Mouse (Mus musculus): ENCODE measurements at regions not wholly inside any gene's neighbourhood (a gene's known extent, or its start where the extent isn't known, plus 50 kb on each side); places are given as distances from the start of the nearest gene placed in this dataset.
"Not testable (repeated sequence)": the region's sequence is repeated elsewhere in the genome, so short reads cannot be mapped to it uniquely, and the experiment has no call there.

- not testable (repeated sequence) for TF ChIP-seq POLR2A (IDR thresholded peaks at IDR 0.05; ENCODE audit: low read depth, low read length); CTCF (IDR thresholded peaks at IDR 0.05; ENCODE audit: extremely low read depth, insufficient read length, insufficient replicate concordance, low read depth, low read length)
Observed at GRCm38 (mm10) chr5:77940021-77940420, 532.2 kb upstream of the Igfbp7 start.

Measured in small intestine, adult 2 months (tissue).